Mouse (Mus musculus) kidney, adult 2 months (tissue): ENCODE measurements around the gene Ephx1. TPM values are rescaled to one million over a fixed set of nuclear protein-coding genes. Genes with fewer than 3 reads are reported as not detected.

ENCODE experiments used
- DNase-seq: peaks from one replicate; pipeline ENCODE4 v3.0.0; 2021
- H3K27ac ChIP-seq: fragments of 200-500 bp; 2 replicates; pipeline ENCODE4 v1.5.1; 2012; ENCODE audit warnings: low read depth, low read length, control low read depth, inconsistent platforms; ENCODE audit not compliant: insufficient read depth
- H3K27me3 ChIP-seq: fragments of 200-500 bp; replicated peaks from 2 replicates; pipeline ENCODE4 v1.6.1; 2012; ENCODE audit warnings: mild to moderate bottlenecking, moderate library complexity, low read length, inconsistent platforms; ENCODE audit not compliant: control insufficient read depth, insufficient read depth
- H3K36me3 ChIP-seq: fragments of 200-500 bp; 2 replicates; pipeline ENCODE4 v1.6.1; 2012; ENCODE audit warnings: mild to moderate bottlenecking, moderate library complexity, low read length, inconsistent platforms; ENCODE audit not compliant: control insufficient read depth, insufficient read depth
- H3K4me1 ChIP-seq: fragments of 200-500 bp; 2 replicates; pipeline ENCODE4 v1.6.1; 2011; ENCODE audit warnings: low read length; ENCODE audit not compliant: control insufficient read depth, insufficient read depth
- H3K4me3 ChIP-seq: fragments of 200-500 bp; 2 replicates; pipeline ENCODE4 v1.5.1; 2011; ENCODE audit warnings: mild to moderate bottlenecking, low read depth, low read length, control low read depth; ENCODE audit not compliant: insufficient read depth
- CTCF ChIP-seq: fragments of 200-500 bp; conservative IDR thresholded peaks from 2 replicates; pipeline ENCODE4 v1.5.1; 2011; ENCODE audit warnings: low read depth, mild to moderate bottlenecking, control low read depth, low read length, moderate library complexity, mixed read lengths; ENCODE audit not compliant: insufficient read depth, insufficient read length
- POLR2A ChIP-seq: fragments of 200-500 bp; IDR thresholded peaks from one replicate; pipeline ENCODE4 v1.6.1; 2011; ENCODE audit warnings: low read depth, low read length, control low read depth
- WGBS: fragments of 180-500 bp; shearing (Covaris S2); methylation state at CpG from one replicate; pipeline ENCODE4 v1.1.7; 2018; 5-methylcytosine and 5-hydroxymethylcytosine counted together
- polyA plus RNA-seq: library from polyadenylated mRNA; depleted of rRNA; stranded (reverse); fragments of >200 nt; gene quantifications from 2 replicates; pipeline ENCODE4 v1.2.3, GENCODE M21; 2012; rRNA removed

Gene Ephx1
- 69.9 and 73.3 TPM in 2 replicates for polyA plus RNA-seq

- no peak for DNase-seq
- WGBS, result 60% methylated on average over 5 of the region's 5 CpGs
- no peak within 1 kb of the TSS for H3K4me3 ChIP-seq
Observed at GRCm38 (mm10) chr1:181020756-181021487, at the start of gene Ephx1. TSS of gene Ephx1 (minus strand) at chr1:181020904.

GRCm38 (mm10) chr1:181069671-181070070 lies 49.0 kb upstream of the Ephx1 start:
- no peaks in the 10 kb centered on the region for H3K27me3 ChIP-seq
- TF ChIP-seq CTCF (no peak), POLR2A (no peak)
- 62% methylated on average over 11 of the region's 11 CpGs for WGBS

More at GRCm38 (mm10) chr1:181020756-181021487, at the start of gene Ephx1:
- Histone ChIP-seq H3K27ac (no peak within 1 kb of the TSS), H3K36me3 (no peaks in the 10 kb centered on the region), H3K27me3 (no peaks in the 10 kb centered on the region), H3K4me1 (0 out of 2 replicates have a peak, but pooled peaks cover 3% of the 10 kb centered on the region)
- TF ChIP-seq CTCF (no peak), POLR2A (no peak)

GRCm38 (mm10) chr1:181068344-181068743 lies 47.6 kb upstream of the Ephx1 start:
- WGBS, result 92% methylated on average over 1 of the region's 1 CpGs
- DNase-seq, result no peak
- Histone ChIP-seq H3K4me1 (no peaks in the 10 kb centered on the region), H3K36me3 (no peaks in the 10 kb centered on the region), H3K27ac (no peak overlapping the region), H3K27me3 (no peaks in the 10 kb centered on the region), H3K4me3 (no peak overlapping the region)
- TF ChIP-seq CTCF (no peak), POLR2A (no peak)

More at GRCm38 (mm10) chr1:181069671-181070070, 49.0 kb upstream of the Ephx1 start:
- no peaks in the 10 kb centered on the region for H3K36me3 ChIP-seq
- no peak overlapping the region for H3K4me3 ChIP-seq
- DNase-seq, result no peak
- H3K27ac ChIP-seq, result no peak overlapping the region
- H3K4me1 ChIP-seq, result no peaks in the 10 kb centered on the region

GRCm38 (mm10) chr1:181064648-181065047 lies 43.9 kb upstream of the Ephx1 start:
- no peak for DNase-seq
- Histone ChIP-seq H3K4me3 (no peak overlapping the region), H3K36me3 (no peaks in the 10 kb centered on the region), H3K27ac (no peak overlapping the region), H3K27me3 (no peaks in the 10 kb centered on the region), H3K4me1 (no peaks in the 10 kb centered on the region)
- TF ChIP-seq CTCF, result no peak
- no peak for TF ChIP-seq POLR2A
- WGBS, result 68% methylated on average over 6 of the region's 6 CpGs

GRCm38 (mm10) chr1:181063991-181064390 lies 43.3 kb upstream of the Ephx1 start:
- H3K27me3 ChIP-seq, result no peaks in the 10 kb centered on the region
- H3K4me1 ChIP-seq, result no peaks in the 10 kb centered on the region
- H3K4me3 ChIP-seq, result no peak overlapping the region
- no peak for TF ChIP-seq POLR2A
- no peak for TF ChIP-seq CTCF
- no peak overlapping the region for H3K27ac ChIP-seq
- WGBS, result 76% methylated on average over 2 of the region's 2 CpGs
- no peaks in the 10 kb centered on the region for H3K36me3 ChIP-seq
- no peak for DNase-seq

GRCm38 (mm10) chr1:181061784-181062485 lies 41.2 kb upstream of the Ephx1 start:
- no peak overlapping the region for H3K4me3 ChIP-seq
- WGBS, result 55% methylated on average over 3 of the region's 3 CpGs
- H3K27me3 ChIP-seq, result no peaks in the 10 kb centered on the region
- no peak for TF ChIP-seq POLR2A
- no peak for TF ChIP-seq CTCF
- no peaks in the 10 kb centered on the region for H3K36me3 ChIP-seq
- DNase-seq, result no peak
- H3K27ac ChIP-seq, result no peak overlapping the region
- no peaks in the 10 kb centered on the region for H3K4me1 ChIP-seq

- no peak for DNase-seq
- no peak for TF ChIP-seq CTCF
- TF ChIP-seq POLR2A, result no peak
- 83% methylated on average over 4 of the region's 4 CpGs for WGBS
- no peak overlapping the region for H3K4me3 ChIP-seq
- no peaks in the 10 kb centered on the region for H3K27me3 ChIP-seq
- no peaks in the 10 kb centered on the region for H3K4me1 ChIP-seq
- H3K27ac ChIP-seq, result no peak overlapping the region
- H3K36me3 ChIP-seq, result no peaks in the 10 kb centered on the region
Observed at GRCm38 (mm10) chr1:181052898-181053297, 32.2 kb upstream of the Ephx1 start.
